In genomic region chr19:21106241-21106669, GRCm38 (mm10) we compare ENCODE assay signal across 8 mouse cellular contexts.
DNase-seq lines count a peak whose midpoint lies in the region; ATAC-seq and TF ChIP-seq lines count a peak whose summit lies in the region.

No protein-coding gene starts in this region.

- no peak overlapping the region for H3K4me3 ChIP-seq in liver, embryonic 16.5 days (ENCODE audit: low read depth, low read length)
- H3K4me3 ChIP-seq in liver, embryonic 11.5 days (ENCODE audit: low read depth, low read length): no peak overlapping the region
- H3K4me3 ChIP-seq in intestine, embryonic 16.5 days (ENCODE audit: low read length): no peak overlapping the region
- H3K4me3 ChIP-seq in lung, postnatal 0 days (ENCODE audit: low read depth, low read length): no peak overlapping the region

- H3K27ac ChIP-seq in liver, embryonic 16.5 days (ENCODE audit: low read length): no peak overlapping the region
- H3K27ac ChIP-seq in liver, embryonic 11.5 days (ENCODE audit: low read depth, low read length): no peak overlapping the region
- peak overlapping the region; percentile 95 for H3K27ac ChIP-seq in intestine, embryonic 16.5 days (ENCODE audit: low read length)
- peak overlapping the region; percentile 43; the same call in 1 of the 2 replicates for H3K27ac ChIP-seq in lung, postnatal 0 days (ENCODE audit: low read length)

- no peaks in the 10 kb centered on the region; the same call in 1 of the 2 replicates for H3K4me1 ChIP-seq in liver, embryonic 16.5 days (ENCODE audit: control insufficient read depth, low read depth, low read length)
- H3K4me1 ChIP-seq in liver, embryonic 11.5 days (replicated peaks; ENCODE audit: control insufficient read depth, insufficient read depth, low read length): no peaks in the 10 kb centered on the region
- peaks cover 27% of the 10 kb centered on the region for H3K4me1 ChIP-seq in intestine, embryonic 16.5 days (ENCODE audit: control insufficient read depth, insufficient read depth, low read length)
- H3K4me1 ChIP-seq in lung, postnatal 0 days (ENCODE audit: insufficient read depth, low read depth, low read length): peaks cover 6% of the 10 kb centered on the region; the same call in 1 of the 2 replicates

- no peak overlapping the region for H3K9ac ChIP-seq in liver, embryonic 16.5 days (ENCODE audit: low read depth, low read length)
- no peak overlapping the region for H3K9ac ChIP-seq in liver, embryonic 11.5 days (ENCODE audit: low read depth, low read length)
- H3K9ac ChIP-seq in intestine, embryonic 16.5 days (ENCODE audit: low read depth, low read length): no peak overlapping the region
- no peak overlapping the region for H3K9ac ChIP-seq in lung, postnatal 0 days (replicated peaks; ENCODE audit: low read depth)

- TF ChIP-seq EP300 in lung, postnatal 0 days (IDR thresholded peaks at IDR 0.05): peak; percentile 58; the same call in 1 of the 2 replicates

- no peak for TF ChIP-seq CTCF in lung, postnatal 0 days (IDR thresholded peaks at IDR 0.05)

- H3K27me3 ChIP-seq in liver, embryonic 16.5 days (ENCODE audit: control insufficient read depth, insufficient read depth, low read depth, low read length): no peaks in the 10 kb centered on the region
- H3K27me3 ChIP-seq in liver, embryonic 11.5 days (replicated peaks; ENCODE audit: control insufficient read depth, insufficient read depth, low read length): no peaks in the 10 kb centered on the region
- no peaks in the 10 kb centered on the region for H3K27me3 ChIP-seq in intestine, embryonic 16.5 days (replicated peaks; ENCODE audit: control insufficient read depth, insufficient read depth, low read length)
- H3K27me3 ChIP-seq in lung, postnatal 0 days (replicated peaks; ENCODE audit: insufficient read depth, low read length): no peaks in the 10 kb centered on the region

- H3K4me2 ChIP-seq in liver, embryonic 16.5 days (ENCODE audit: low read depth, low read length): peak overlapping the region; percentile 1; the same call in 1 of the 2 replicates
- H3K4me2 ChIP-seq in liver, embryonic 11.5 days: no peak overlapping the region
- peak overlapping the region; percentile 40 for H3K4me2 ChIP-seq in intestine, embryonic 16.5 days (ENCODE audit: low read depth, low read length)
- no peak overlapping the region for H3K4me2 ChIP-seq in lung, postnatal 0 days (replicated peaks; ENCODE audit: low read depth, low read length)

- no peak for DNase-seq in liver, embryonic 11.5 days (ENCODE audit: low spot score)
- DNase-seq in adrenal gland, postnatal 25 days: peak; percentile 61
- peak; percentile 92 for DNase-seq in lung, postnatal 0 days (ENCODE audit: low spot score)
- no peak for DNase-seq in spleen, adult 12 weeks (ENCODE audit: low spot score)
- DNase-seq in frontal cortex, postnatal 36 days (ENCODE audit: low spot score in 2 of 2): no peak

- no peaks in the 10 kb centered on the region for H3K36me3 ChIP-seq in liver, embryonic 16.5 days (ENCODE audit: control insufficient read depth, insufficient read depth)
- H3K36me3 ChIP-seq in liver, embryonic 11.5 days (ENCODE audit: control insufficient read depth, insufficient read depth, low read length): no peaks in the 10 kb centered on the region
- H3K36me3 ChIP-seq in intestine, embryonic 16.5 days (ENCODE audit: control insufficient read depth, insufficient read depth, low read length): no peaks in the 10 kb centered on the region
- no peaks in the 10 kb centered on the region for H3K36me3 ChIP-seq in lung, postnatal 0 days (ENCODE audit: insufficient read depth, low read length)

- ATAC-seq in liver, embryonic 16.5 days (ENCODE audit: low read depth): no peak
- no peak for ATAC-seq in liver, embryonic 11.5 days (replicated peaks; ENCODE audit: low FRiP score)
- peak; percentile 77 for ATAC-seq in intestine, embryonic 16.5 days
- peak; percentile 80 for ATAC-seq in lung, postnatal 0 days
- no peak for ATAC-seq in cerebellum, adult (ENCODE audit: insufficient number of reproducible peaks, low FRiP score, low TSS enrichment)

- no peaks in the 10 kb centered on the region for H3K9me3 ChIP-seq in liver, embryonic 16.5 days (replicated peaks; ENCODE audit: control insufficient read depth, low read length)
- H3K9me3 ChIP-seq in liver, embryonic 11.5 days (ENCODE audit: control insufficient read depth, low read length): no peaks in the 10 kb centered on the region
- no peaks in the 10 kb centered on the region for H3K9me3 ChIP-seq in intestine, embryonic 16.5 days (ENCODE audit: control insufficient read depth, low read length)
- H3K9me3 ChIP-seq in lung, postnatal 0 days (ENCODE audit: low read length): no peaks in the 10 kb centered on the region

- 45% methylated on average over 6 of the region's 6 CpGs for WGBS in liver, embryonic 16.5 days (ENCODE audit: insufficient replicate concordance)
- WGBS in liver, embryonic 11.5 days: 63% methylated on average over 6 of the region's 6 CpGs
- WGBS in intestine, embryonic 16.5 days: 21% methylated on average over 6 of the region's 6 CpGs
- WGBS in lung, postnatal 0 days: 19% methylated on average over 6 of the region's 6 CpGs

Comparison
In these comparisons a context has a peak if more than half of its experiments do, and no peak if none do; other contexts are left out.
1. H3K4me2 ChIP-seq: peak in liver, embryonic 16.5 days (single experiment) and intestine, embryonic 16.5 days (single experiment); none in liver, embryonic 11.5 days (single experiment) and lung, postnatal 0 days (single experiment).
2. ATAC-seq: peak in intestine, embryonic 16.5 days (single experiment) and lung, postnatal 0 days (single experiment); none in liver, embryonic 16.5 days (single experiment), liver, embryonic 11.5 days (single experiment) and cerebellum, adult (single experiment).
3. H3K27ac ChIP-seq: peak in intestine, embryonic 16.5 days (single experiment) and lung, postnatal 0 days (single experiment); none in liver, embryonic 16.5 days (single experiment) and liver, embryonic 11.5 days (single experiment).
4. DNase-seq: peak in adrenal gland, postnatal 25 days (single experiment) and lung, postnatal 0 days (single experiment); none in liver, embryonic 11.5 days (single experiment), spleen, adult 12 weeks (single experiment) and frontal cortex, postnatal 36 days (0 of 2).